Mouse (Mus musculus): ENCODE data around the gene Sema4b.

Gene Sema4b

DNA sequence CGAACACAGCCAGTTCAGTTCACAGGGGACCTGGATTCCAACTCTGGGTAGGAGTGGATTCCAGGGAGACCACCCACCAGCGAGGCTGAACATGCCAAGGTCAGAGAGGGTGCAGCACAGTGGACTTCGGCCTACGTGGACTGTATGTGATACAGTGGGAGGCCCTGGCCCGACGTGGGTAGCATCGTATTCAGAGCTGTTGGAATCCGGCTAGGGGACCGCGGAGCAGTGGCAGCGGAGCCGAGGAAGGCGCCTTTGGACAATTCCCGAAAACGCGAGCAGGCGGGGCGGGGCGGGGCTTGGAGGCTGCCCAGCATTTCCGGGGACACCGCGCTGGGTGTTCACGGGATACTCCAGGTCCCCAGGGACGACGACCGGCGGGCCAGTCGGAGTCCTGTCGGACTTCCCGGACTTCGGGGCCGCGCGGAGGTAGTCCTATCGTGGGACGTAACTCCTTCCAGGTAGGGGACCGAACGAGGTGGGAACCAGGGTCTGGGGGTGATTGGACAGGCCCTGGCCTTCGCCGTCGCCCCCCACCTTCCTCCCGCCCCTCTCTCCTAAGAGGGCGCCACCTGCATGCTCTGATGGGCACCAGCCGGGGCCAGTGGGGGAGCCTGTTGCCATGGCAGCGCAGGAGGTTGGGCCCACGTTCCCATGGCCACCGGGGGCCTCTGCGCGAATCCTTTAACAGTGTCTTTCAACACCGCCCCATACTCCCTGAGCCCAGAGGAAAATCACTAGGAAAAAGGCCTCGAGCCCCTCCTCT lies at the start of gene Sema4b:
TSS of gene Sema4b (plus strand) at position 311 of the 766 bp plus-strand sequence.
- no peak for DNase-seq (ENCODE audit: extremely low spot score, low read depth, low spot score)

DNA sequence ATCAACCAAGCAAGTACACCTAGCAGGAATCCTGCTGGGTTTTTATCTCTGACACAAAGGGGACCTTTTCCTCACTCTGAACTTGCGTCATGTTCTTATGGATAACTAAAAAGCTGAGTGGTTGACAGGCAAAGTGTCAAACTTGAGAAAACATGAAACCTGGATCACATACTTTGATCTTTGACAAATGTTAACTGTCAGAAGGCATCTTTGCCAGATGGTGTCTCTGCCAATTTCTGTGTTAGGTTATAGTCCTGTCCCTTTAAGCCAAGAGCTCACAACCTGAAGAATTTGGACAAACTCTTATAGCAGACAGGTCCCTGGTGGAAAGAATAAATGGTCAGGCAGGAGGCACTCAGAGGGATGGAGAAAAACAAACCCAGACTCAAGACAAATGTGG lies 48.3 kb upstream of the Sema4b start:
- no peak for DNase-seq (ENCODE audit: extremely low spot score, low read depth, low spot score)

DNA sequence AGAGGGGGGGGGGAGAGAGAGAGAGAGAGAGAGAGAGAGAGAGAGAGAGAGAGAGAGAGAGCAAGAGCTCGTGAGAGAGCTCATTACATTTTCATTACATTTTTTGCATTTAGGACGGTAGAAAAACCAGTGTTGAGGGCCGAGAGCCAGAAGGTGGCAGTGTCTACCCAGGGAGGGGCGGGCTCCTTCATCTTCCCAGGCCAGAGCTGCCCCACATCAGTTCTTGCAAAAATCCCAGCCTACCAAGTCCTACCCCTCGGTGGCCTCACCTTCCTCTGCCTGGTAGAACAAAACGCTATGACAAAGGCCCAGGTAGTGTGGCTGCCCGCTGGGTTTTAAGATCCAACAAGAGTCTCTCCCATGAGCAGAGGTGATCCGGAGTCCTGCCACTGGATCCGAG lies 45.8 kb upstream of the Sema4b start:
- no peak for DNase-seq (ENCODE audit: extremely low spot score, low read depth, low spot score)

DNA sequence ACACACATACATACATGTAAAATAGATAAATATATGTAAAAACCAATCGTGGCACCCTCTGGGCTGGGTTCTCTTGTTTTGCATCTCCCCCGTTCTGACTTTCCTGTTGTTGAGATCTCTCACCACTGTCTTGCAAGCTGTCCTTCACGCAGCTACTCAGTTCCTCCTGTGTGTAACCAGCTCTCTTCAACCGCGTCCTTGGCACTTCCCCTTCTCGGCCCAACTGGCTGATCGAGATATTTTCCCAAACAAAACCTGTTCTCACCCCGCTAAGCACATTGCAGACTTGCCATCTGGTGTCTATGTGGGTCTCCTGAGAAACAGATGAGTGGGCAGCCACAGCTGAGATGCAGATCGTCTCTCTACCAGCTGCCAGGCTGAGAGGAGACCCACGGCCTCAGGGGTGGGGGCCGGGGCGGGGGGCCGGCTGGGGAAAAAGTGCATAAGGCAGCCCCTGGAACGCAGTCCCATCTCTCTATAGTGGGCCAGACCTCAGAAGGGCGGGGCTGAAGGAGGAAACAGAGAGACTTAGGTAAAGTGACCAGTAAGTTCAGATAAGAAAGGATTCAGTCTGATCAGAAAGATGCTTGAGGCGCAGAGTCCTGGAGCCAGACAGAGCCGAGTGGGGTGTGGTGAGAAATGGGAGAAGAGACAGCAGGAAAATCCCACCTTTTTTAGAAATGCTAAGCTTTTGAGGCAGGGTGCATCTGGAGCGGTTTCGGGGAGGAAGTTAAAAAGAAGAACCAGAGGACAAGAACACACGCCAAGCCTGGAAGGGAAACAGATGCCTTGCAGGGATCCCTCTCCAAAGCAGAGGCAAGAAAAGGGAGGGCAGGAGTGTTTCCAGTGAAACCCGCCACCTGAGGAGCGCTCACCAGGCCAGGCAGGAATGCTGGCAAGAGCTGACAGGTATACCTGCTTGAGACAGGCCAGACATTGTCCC lies 43.0 kb upstream of the Sema4b start:
- no peak for DNase-seq (ENCODE audit: extremely low spot score, low read depth, low spot score)

DNA sequence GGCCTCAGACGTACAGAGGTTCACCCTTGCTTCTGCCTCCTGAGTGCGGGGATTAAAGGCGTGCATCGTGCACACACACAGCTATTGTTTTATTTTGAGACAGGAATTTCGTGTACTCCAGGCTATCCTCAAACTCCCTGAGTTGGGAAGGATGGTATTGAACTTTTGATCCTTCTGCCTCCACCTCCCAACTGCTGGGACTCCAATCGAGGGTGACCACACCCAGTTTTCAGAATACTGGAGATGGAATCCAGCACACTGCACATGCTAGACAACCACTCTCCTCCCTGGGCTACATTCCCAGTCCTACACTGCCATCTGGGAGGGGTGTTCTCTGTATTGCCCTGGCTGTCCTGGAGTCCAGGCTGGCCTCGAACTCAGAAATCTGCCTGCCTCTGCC lies 41.9 kb upstream of the Sema4b start:
- DNase-seq (ENCODE audit: extremely low spot score, low read depth, low spot score): no peak

DNA sequence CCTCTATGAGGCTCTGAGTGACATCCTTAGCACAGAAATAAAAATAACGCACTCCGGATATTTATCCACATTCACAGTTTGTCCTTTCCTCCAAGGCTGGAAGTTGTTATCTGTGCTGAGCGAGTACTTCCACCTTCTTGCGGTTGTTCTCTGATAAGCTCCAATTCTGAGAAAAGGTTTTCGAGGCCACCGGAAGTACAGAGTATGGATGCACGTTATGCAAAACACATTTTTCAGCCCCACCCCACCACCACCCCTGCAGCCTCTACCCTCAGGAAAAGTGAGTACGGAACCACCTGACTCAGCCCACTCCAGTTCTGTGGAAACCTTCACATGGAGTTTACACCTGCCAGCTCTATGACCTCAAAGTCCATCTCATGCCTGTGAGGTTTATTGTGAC lies 40.6 kb upstream of the Sema4b start:
- no peak for DNase-seq (ENCODE audit: extremely low spot score, low read depth, low spot score)

DNA sequence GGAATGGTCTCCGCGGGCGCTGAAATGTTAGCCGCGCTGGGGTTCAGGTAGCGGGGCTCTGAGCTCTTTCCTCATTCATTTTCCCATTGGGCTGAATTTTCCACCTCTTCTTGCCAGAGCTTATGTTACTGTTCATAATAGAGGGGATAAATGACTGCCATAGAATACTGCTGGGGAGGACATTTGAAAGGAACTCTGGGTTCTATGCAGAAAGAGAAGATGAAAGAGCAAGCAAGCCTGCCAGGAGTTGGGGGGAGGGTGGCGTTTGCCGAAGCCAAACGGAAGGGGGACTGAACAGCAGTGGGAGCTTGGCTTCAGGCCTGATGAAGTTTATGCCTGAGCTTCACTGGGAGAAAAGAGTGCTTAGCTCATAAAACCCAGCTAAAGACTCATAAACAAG lies 37.3 kb upstream of the Sema4b start:
- DNase-seq (ENCODE audit: extremely low spot score, low read depth, low spot score): no peak

DNA sequence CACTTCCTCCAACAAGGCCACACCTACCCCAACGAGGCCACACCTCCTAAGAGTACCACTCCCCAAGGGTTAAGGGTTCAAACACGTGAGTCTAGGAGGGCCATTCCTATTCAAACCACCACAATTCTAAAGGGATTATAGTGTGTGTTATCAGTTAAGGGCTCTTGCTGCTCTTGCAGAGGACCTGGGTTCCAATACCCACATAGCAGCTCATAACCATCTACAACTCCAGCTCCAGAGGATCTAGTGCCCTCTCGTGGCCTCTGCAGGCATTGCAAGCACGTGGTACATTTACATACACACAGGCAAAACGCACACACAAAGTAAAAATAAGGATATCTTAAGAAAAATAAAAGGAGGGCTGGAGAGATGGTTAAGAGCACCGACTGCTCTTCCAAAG lies 34.5 kb upstream of the Sema4b start:
- DNase-seq (ENCODE audit: extremely low spot score, low read depth, low spot score): no peak

DNA sequence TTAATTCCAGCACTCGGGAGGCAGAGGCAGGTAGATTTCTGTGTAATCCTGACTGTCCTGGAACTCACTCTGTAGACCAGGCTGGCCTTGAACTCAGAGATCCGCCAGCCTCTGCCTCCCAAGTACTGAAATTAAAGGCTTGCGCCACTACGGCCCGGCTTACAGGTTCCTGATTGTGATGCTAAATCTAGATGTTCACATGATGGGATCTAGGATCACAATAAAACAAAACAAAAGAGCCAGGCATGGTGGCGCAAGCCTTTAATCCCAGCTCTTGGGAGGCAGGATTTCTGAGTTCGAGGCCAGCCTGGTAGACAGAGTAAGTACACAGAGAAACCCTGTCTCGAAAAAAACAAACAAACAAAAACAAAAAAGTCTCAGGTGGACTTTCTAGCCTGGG lies 33.9 kb upstream of the Sema4b start:
- DNase-seq (ENCODE audit: extremely low spot score, low read depth, low spot score): no peak

DNA sequence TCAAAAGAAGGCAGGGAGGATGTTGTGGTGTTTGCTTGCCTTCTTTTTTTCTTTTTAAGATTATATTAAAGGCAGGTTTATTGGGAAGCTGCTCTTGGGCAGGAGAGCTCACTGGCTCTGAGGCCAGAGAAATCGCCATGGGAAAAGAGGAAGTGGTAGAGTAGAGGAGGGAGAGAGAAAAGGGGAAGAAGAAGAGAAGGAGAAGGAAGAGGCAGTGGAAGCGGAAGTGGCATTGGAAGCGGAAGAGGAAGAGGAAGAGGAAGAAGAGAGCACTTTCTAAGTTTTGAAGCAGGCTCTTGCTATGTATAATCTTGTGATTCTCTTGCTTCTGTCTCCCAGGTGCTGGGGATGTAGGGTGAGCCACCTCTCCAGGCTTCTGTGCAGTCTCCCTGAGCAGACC lies 32.0 kb upstream of the Sema4b start:
- no peak for DNase-seq (ENCODE audit: extremely low spot score, low read depth, low spot score)

DNA sequence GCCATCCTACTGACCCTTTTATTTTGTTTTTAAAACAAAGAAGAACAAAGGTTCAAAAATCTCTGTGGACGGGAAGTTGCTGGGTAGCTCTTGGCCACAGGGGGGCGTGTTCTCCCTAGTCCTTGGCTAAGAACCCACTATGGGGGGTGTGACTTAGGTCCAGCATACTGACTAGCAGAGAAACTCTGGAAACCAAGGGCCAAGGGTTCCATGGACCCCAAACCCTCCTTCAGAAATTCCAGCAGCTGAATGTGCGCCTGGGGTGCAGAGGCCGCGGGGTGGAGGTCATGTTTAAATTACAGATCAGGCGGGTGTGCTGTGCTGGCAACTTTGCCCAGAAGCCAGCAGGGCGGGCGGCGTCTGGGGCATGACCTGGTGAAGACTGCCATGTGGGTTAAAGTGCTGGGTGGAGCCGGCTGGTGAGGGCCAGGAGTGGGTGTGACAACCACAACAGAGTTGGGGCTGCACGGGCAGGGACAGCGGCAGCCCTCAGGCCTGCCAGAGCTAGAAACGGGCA lies 29.9 kb upstream of the Sema4b start:
- no peak for DNase-seq (ENCODE audit: extremely low spot score, low read depth, low spot score)

DNA sequence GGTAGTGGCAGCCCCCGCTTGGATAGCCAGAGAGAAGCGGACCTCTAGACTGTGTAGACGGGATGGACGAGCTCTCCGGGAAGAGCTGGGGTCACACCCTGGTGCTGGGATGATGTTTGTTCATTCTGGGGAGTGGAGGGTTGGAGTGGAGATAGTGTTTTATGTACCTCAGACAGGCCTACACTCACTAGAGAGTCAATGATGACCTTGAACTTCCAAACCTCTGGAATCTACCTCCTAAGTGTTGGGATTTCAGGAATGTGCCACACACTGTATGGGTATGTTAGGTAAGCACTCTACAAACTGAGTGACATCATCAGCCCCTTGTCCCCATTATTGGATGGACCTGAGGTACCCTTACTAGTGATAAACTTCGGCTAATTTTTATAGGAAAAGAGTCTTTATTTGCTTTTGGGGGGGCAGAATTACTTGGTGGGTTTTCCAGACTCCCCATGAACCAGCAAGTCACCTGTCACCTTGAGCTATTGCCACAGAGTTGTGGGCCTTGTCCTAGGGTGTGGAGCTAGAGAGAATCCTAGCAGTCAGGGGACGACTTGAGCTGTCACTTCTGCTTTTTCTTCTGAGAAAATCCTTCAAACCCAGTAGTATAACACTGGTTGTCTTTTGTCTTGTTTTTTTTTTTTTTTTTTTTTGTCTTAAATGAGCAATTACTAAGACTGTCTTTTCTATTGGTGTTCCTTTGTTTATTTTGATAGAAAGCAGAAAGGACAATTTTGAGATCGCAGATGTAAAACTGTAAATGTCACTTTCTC lies 28.0 kb upstream of the Sema4b start:
- DNase-seq (ENCODE audit: extremely low spot score, low read depth, low spot score): no peak

DNA sequence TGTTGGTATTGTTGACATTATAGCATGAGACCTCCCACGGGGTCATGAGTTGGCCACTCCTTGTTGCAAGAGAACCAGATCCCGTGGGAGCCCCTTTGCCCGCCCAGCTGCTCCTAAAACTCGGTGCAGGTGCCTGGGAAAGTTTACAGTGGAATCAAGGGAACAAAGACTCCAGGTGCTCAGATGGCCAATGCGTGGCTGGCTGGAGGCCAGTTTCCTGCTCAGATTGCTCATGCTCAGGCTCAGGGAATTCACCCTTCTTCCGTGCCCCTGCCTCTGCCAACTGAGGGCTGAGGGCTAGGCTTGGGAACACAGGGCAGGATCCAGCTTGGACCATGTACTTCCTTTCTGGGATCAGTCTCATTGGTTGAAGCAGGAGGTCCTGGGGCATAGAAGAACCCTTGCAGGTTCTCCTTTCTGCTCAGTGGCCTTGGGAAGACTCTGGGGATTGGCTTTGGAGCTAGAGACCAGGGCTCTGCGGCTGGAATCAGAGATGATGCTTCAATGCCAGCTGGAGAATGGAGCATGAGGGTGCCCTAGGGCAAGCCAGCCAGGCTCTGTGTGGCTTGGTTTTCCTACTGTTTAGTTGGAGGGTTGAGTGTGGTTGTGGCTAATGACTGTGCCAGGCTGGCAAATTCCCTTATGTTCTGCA lies 26.2 kb upstream of the Sema4b start:
- DNase-seq (ENCODE audit: extremely low spot score, low read depth, low spot score): no peak

DNA sequence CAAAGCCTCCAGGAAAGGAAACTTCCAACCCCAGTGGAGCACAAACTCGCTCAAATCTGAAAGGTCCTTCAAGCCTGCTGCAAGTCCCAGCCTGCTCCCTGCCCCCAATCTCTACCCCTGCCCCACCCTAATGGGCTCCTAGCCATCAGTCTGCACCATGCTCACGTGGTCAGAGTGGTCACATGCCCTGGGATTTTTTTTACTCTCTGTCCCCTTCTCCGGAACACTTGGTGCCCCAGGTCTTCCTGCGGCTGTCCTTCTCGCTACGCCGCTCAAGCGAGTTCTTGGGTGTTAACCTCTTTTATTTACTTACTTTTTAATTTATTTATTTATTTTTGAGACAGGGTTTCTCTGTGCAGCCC lies 25.7 kb upstream of the Sema4b start:
- DNase-seq (ENCODE audit: extremely low spot score, low read depth, low spot score): no peak

DNA sequence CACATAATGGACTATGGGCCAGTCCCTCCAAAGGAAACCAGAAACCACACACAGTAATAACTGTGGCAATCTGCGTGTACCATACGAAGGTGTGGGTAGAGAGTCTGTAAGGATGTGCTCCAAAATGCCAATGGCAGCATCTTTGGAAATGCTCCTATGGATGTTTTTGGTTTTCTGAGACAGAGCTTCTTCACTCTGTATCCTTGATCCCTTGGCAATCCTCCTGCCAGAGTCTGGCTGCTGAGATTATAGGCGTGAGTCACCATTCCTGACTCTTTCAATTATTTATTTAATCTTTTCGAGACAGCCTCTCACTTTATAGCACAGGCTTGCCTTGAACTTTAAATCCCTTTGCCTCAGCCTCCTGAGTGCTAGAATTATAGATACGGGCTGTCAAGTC lies 21.2 kb upstream of the Sema4b start:
- DNase-seq (ENCODE audit: extremely low spot score, low read depth, low spot score): no peak

DNA sequence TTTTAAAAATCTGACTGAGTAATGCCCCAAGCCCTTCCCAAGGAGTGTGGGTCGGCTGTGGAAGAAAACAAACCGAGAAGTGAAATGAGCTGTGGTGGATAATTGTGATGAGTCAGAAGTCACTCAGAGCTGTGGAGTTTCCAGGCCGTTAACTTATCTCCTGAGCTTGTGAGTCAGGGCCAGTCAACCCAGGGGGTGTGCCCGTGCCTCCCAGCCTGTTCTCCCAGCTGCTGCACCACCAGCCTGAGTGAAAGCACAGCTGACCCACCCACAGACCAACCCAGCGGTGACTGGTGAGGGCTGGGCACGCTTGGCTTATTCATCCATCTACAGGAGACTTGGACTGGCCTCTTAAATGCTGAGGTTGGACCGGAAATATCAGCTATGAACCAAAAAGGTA lies 19.9 kb upstream of the Sema4b start:
- no peak for DNase-seq (ENCODE audit: extremely low spot score, low read depth, low spot score)

DNA sequence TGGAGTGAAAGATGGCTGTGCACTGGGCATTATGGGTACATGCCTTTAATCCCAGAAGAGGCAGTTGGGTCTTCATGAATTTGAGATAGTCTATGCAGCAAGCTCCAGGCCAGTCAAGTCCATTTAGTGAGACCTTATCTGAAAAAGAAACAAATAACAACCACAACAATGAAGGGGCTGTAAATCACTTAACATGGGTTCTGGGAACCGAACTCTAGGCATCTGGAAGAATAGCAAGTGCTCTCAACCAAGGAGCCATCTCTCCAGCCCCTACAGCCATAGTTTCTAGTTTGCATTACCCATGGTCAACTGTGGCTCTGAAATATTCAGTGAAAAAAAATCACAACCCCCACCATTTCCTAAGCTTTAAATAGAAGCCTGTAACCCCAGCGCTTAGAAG lies 16.8 kb upstream of the Sema4b start:
- no peak for DNase-seq (ENCODE audit: extremely low spot score, low read depth, low spot score)

DNA sequence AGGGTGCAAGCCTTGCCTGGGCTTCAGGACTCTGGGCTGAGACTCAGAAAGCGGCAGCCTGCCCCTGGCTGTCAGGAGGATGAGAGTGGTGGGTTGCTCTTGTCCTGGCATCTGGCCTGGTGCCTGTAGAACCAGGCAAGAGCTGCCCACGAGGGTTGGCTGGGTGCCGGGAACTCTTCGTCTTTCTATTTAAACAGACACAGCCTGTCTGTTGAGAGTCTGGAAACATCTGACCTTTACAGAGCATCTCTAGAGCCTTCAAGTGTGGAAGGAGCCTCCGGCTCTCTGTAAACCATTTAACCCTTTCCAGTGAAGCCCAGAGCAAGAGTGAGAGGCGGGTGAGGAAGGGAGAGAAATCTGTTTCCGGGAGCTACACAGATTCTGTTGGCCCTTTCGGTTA lies 15.3 kb upstream of the Sema4b start:
- DNase-seq (ENCODE audit: extremely low spot score, low read depth, low spot score): no peak

DNA sequence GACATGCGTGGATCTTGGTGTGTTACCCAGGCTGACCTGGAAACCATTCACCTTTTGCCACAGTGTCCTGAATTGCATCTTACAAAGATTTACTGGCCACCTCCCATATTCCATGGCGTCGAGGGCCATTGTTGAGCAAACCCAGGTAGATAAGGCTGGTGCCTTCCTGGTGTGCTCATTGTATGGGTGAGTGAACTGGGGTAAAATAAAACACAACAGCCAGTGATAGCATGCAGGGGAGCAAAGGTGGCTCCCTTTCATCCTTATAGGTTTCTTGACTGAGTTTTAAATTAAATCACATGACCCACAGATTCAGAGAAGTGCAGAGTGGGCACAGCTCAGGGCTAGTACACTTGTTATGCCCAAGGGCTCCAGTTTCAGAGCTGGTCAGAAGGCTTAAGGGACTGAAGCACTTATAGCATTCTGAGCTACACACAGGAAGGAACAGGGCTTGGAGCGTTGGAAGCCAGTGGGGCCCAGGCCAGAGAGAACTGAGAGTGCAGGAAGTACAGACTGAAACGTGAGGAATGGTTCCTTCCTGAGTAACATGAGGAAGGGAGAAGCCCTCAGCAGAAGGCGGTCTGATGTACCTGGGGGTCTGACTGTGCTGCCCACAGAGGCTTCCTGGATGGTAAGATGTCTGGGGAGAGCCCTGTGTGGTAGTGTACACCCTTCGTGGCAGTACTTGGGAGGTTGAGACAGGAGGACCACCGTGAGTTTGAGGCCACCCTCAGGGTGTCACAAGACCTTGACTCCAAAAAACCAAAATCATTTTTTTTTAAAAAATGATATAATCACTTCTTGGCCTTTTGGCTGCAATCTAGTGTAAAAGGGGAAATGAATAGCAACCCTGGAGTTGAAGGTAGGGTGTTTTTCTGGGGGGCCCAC lies 14.3 kb upstream of the Sema4b start:
- DNase-seq (ENCODE audit: extremely low spot score, low read depth, low spot score): no peak

DNA sequence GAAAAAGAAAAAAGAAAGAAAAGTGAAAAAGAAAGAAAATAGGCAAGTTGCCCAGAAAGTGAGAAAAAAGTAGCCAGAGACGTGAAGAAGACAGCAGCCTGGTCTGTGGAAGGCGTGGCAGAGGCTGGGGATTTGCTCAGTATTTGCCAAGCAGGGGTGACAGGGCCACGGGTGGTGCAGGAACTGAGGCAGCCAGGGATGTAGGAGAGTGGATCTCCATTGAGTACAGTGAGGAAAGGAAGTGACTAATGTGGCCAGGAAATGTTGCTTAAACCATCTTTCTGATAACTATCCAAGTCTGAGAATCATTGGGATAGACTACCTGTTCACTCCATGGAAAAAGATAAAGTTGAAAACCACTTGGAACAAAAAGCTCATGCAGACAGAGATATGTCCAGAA lies 10.5 kb upstream of the Sema4b start:
- no peak for DNase-seq (ENCODE audit: extremely low spot score, low read depth, low spot score)
